Mouse (Mus musculus) C2C12 (cell line): ENCODE results near the gene Trmt1l.

Experiments
- CTCF ChIP-seq: IDR thresholded peaks from one replicate; pipeline ENCODE4 v1.5.1; 2011; ENCODE audit not compliant: control insufficient read depth, insufficient read depth, insufficient read length
- FOSL1 ChIP-seq: IDR thresholded peaks from one replicate; pipeline ENCODE4 v1.8.0; 2011; ENCODE audit warnings: mild to moderate bottlenecking, low read length; ENCODE audit not compliant: poor library complexity, insufficient read depth, severe bottlenecking
- MAX ChIP-seq: IDR thresholded peaks from one replicate; pipeline ENCODE4 v1.6.1; 2011; ENCODE audit warnings: mild to moderate bottlenecking, control low read depth
- USF1 ChIP-seq: IDR thresholded peaks from one replicate; pipeline ENCODE4 v1.6.1; 2011; ENCODE audit warnings: low read depth, mild to moderate bottlenecking, control low read depth, moderate library complexity

DNA sequence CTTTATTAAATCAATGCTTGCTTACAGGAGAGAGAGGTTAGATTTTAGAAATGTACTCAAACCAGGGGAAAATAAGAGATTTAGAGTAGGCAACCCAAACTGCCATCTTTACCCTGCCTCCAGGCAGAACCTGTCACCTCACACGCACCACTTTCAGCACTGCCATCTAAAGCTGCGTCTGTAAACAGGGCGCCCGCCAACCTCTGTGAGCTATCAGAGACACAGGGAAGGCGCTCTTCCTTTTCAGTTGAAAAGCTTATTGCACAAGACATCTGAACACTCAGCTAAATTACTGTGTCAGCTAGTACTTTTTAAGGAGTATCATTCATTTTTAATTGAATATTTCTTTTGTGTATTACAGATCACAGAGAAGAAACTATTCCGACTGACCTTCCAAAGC, 61.5 kb downstream of the Trmt1l start:
- TF ChIP-seq CTCF (no peak), MAX (no peak), FOSL1 (no peak), USF1 (no peak)
